Mouse (Mus musculus) neural tube, embryonic 14.5 days (tissue): ENCODE data around the gene Irf3. TPM values are rescaled to one million over a fixed set of nuclear protein-coding genes. Genes with fewer than 3 reads are reported as not detected.
"Not testable (repeated sequence)": the region's sequence is repeated elsewhere in the genome, so short reads cannot be mapped to it uniquely, and the experiment has no call there.

Experiments
- ATAC-seq: fragments of 200-750 bp; cut with Nextera tagmentation; 2 replicates; pipeline ENCODE4 v1.8.0; 2017; ENCODE audit warnings: low read depth, mild to moderate bottlenecking, moderate TSS enrichment, moderate library complexity
- H3K27ac ChIP-seq: fragments of 300-500 bp; sonication (generic); 2 replicates; pipeline ENCODE4 v1.5.1; 2014; ENCODE audit warnings: low read depth, mild to moderate bottlenecking, control low read depth, low read length, moderate library complexity, mixed read lengths
- H3K27me3 ChIP-seq: fragments of 300-500 bp; sonication (generic); 2 replicates; pipeline ENCODE4 v1.6.1; 2014; ENCODE audit warnings: low read length; ENCODE audit not compliant: control insufficient read depth, insufficient read depth
- H3K36me3 ChIP-seq: fragments of 300-500 bp; sonication (generic); 2 replicates; pipeline ENCODE4 v1.6.1; 2014; ENCODE audit warnings: low read length, mixed read lengths; ENCODE audit not compliant: control insufficient read depth, insufficient read depth
- H3K4me1 ChIP-seq: fragments of 300-500 bp; sonication (generic); 2 replicates; pipeline ENCODE4 v1.6.1; 2014; ENCODE audit warnings: low read length; ENCODE audit not compliant: control insufficient read depth, insufficient read depth
- H3K4me2 ChIP-seq: fragments of 300-500 bp; sonication (generic); 2 replicates; pipeline ENCODE4 v1.6.1; 2014; ENCODE audit warnings: mild to moderate bottlenecking, low read depth, low read length, control low read depth
- H3K4me3 ChIP-seq: fragments of 300-500 bp; sonication (generic); 2 replicates; pipeline ENCODE4 v1.5.1; 2014; ENCODE audit warnings: low read depth, low read length, control low read depth, mixed read lengths
- H3K9ac ChIP-seq: fragments of 300-500 bp; sonication (generic); replicated peaks from 2 replicates; pipeline ENCODE4 v1.6.1; 2014; ENCODE audit warnings: low read depth, mild to moderate bottlenecking, control low read depth, low read length, mixed read lengths
- H3K9me3 ChIP-seq: fragments of 300-500 bp; sonication (generic); 2 replicates; pipeline ENCODE4 v1.6.1; 2016; ENCODE audit warnings: low read length; ENCODE audit not compliant: control insufficient read depth
- WGBS: fragments of 180-500 bp; shearing (Covaris S2); extraction: QIAGEN DNeasy Blood & Tissue Kit; methylation state at CpG from one replicate; pipeline ENCODE4 v1.1.7; 2014; 5-methylcytosine and 5-hydroxymethylcytosine counted together
- polyA plus RNA-seq: library from polyadenylated mRNA; unstranded; fragments of >200 nt; fragmentation: Nextera tagmentation; extraction: Ambion mirVana; gene quantifications from 2 replicates; pipeline ENCODE4 v1.2.1, GENCODE M21; 2014

Irf3 gene
- polyA plus RNA-seq, 1 experiment from 2014 or later, result 53.8 TPM

DNA sequence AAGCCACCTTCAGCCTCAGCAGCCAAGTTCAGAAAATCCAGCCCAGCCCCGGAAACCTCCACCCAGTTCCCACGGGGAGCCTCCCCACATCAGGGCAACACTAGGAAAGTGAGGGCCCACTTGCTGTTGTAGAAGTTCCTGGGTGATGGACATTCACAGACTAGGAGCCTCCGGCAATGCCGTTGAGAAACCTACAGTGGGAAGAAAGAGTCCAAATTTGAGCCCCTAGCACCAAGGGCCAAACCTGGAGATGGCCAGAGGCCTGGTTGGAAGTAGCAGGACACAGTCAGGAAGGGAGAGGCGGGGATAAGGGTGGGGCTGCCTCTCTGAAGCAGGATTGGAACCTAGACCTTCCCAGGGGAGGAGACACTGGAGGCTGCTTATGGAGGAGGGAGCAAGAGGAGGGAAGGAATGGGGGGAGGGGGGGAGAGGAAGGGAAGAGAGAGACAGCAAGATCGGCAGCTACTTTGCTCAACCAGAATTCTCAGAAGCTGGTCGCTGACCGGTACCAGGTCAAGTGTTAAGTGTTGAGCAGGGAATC is 21.7 kb downstream of the Irf3 start:
- WGBS, result 47% methylated on average over 8 of the region's 8 CpGs
- ATAC-seq, result no peak
- no peaks in the 10 kb centered on the region for H3K9me3 ChIP-seq
- no peak overlapping the region for H3K27ac ChIP-seq
- no peaks in the 10 kb centered on the region for H3K27me3 ChIP-seq
- H3K4me3 ChIP-seq, result no peak overlapping the region
- H3K9ac ChIP-seq, result no peak overlapping the region
- H3K36me3 ChIP-seq, result no peaks in the 10 kb centered on the region
- 0 out of 2 replicates have a peak overlapping the region, but pooled peaks have one; percentile 2 for H3K4me2 ChIP-seq
- H3K4me1 ChIP-seq, result peaks cover 13% of the 10 kb centered on the region; the same call in 1 of the 2 replicates

DNA sequence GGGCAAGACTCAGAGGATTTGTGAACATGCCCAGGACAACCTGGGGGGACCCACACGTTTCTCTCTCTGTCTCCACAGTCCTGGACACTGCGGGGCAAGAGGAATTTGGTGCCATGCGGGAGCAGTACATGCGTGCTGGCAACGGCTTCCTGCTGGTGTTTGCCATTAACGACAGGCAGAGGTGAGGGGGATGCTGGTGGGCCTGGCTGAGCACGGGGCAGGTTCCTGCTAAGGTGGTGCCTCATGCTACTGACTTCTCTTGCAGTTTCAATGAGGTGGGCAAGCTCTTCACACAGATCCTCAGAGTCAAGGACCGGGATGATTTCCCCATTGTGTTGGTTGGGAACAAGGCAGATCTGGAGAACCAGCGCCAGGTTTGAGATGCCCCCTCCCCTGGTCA is 22.8 kb downstream of the Irf3 start:
- Histone ChIP-seq H3K27me3 (no peaks in the 10 kb centered on the region), H3K4me3 (no peak overlapping the region), H3K9me3 (no peaks in the 10 kb centered on the region), H3K4me1 (peaks cover 5% of the 10 kb centered on the region; the same call in 1 of the 2 replicates), H3K27ac (no peak overlapping the region), H3K4me2 (no peak overlapping the region), H3K9ac (no peak overlapping the region), H3K36me3 (no peaks in the 10 kb centered on the region)
- 75% methylated on average over 9 of the region's 9 CpGs for WGBS
- no peak for ATAC-seq

DNA sequence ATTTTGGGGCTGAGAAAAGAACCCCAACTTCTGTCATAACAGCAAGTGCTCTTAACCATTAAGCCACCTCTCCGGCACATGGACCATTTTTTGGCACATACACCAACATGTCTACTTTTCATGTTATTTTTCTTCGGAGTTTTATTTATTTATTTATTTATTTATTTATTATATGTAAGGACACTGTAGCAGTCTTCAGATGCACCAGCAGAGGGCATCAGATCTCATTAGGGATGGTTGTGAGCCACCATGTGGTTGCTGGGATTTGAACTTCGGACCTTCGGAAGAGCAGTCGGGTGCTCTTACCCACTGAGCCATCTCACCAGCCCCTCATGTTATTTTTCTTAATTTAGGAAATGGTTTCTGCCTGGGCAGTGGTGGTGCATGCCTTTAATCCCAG is 26.3 kb downstream of the Irf3 start:
- H3K9me3 ChIP-seq, result not testable (repeated sequence)
- whole genome bisulfite sequencing, result 84% methylated on average over 5 of the region's 5 CpGs

DNA sequence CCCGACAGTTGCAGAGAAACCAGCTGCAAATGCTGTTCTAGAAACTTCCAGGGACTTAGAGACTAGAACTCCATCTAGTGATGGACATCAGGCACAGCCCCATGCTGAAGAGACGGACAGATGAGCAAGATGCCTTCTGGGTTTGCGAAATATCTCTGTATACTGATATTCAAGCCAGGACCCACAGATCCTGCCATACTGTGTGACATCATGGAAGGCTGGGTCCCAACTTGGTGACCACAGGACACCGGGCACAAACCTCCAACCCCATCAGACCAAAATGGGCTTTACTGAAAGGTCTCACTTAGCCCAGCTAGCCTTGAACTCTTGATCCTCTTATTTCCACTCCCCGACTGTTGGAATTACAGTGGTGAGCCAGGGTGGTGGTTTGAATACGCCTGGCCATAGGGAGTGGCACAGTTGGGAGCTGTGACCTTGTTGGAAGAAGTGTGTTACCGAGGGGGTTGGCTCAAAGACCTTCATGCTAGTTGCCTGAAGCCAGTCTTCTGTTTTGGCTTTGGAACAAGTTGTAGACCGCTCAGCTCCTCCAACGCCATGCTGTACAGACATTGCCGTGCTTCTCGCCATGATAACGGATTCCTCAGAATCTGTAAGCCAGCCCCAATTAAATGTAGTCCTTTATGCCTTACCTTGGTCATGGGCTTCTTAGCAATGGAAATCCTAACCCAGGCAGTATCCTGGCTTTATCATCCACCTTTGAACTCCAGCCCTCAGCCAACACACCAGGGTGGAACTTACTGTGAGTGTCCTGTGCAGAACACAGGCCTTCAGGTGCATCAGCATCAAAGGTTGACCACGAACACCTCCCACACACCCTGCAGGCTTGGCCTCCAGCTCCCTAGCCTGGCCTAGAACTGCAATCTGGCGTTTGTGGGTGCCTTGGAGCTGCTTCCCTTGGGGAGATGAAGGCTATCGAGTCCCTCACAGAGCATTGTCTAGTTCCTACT is 27.1 kb downstream of the Irf3 start:
- no peak for ATAC-seq
- H3K27ac ChIP-seq, result no peak overlapping the region

More for the DNA sequence above, 26.3 kb downstream of the Irf3 start:
- not testable (repeated sequence) for ATAC-seq, H3K4me2 ChIP-seq, H3K4me3 ChIP-seq, H3K4me1 ChIP-seq, H3K27me3 ChIP-seq, H3K9ac ChIP-seq, H3K27ac ChIP-seq
- H3K36me3 ChIP-seq, result peaks cover 15% of the 10 kb centered on the region

DNA sequence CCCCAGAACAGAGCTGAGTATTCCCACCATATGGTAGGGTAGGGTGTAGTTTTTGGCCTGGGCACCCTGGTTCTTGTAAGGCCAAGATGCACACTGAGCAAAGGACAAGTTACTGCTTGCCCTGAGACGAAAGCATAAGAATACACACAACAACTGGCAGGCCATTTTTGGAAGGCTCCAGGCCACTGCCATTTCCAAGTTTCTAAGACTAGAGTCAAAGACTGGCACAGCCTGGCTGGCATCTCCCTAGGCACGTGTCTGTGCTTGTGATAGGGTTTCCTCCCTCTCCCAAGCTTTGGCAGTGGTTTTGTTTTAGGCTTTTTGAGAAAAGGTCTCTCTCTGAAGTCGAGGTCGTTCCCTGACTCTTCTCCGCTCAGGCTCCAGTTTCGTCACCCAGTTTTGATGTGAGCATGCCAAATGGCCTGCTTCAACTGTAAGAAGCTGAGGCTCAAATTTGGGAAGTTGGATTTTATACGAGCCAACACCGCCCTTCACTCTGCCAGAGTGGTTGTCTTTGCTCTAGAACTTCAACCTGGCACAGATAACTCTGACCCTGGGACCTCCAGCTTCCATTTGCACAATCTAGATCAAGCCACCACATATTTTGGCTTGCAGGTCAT is 28.3 kb downstream of the Irf3 start:
- 85% methylated on average over 8 of the region's 8 CpGs for WGBS
- Histone ChIP-seq H3K4me2 (no peak overlapping the region), H3K27me3 (no peaks in the 10 kb centered on the region), H3K9me3 (no peaks in the 10 kb centered on the region), H3K4me3 (no peak overlapping the region), H3K27ac (no peak overlapping the region; the same call in 1 of the 2 replicates), H3K9ac (no peak overlapping the region), H3K4me1 (no peaks in the 10 kb centered on the region; the same call in 1 of the 2 replicates), H3K36me3 (peaks cover 32% of the 10 kb centered on the region)
- no peak for ATAC-seq

More for the DNA sequence above, 27.1 kb downstream of the Irf3 start:
- no peaks in the 10 kb centered on the region for H3K9me3 ChIP-seq
- no peak overlapping the region for H3K4me3 ChIP-seq
- H3K4me1 ChIP-seq, result no peaks in the 10 kb centered on the region; the same call in 1 of the 2 replicates
- 90% methylated on average over 15 of the region's 15 CpGs for WGBS
- H3K27me3 ChIP-seq, result no peaks in the 10 kb centered on the region
- H3K4me2 ChIP-seq, result no peak overlapping the region
- peaks cover 21% of the 10 kb centered on the region for H3K36me3 ChIP-seq
- no peak overlapping the region for H3K9ac ChIP-seq

DNA sequence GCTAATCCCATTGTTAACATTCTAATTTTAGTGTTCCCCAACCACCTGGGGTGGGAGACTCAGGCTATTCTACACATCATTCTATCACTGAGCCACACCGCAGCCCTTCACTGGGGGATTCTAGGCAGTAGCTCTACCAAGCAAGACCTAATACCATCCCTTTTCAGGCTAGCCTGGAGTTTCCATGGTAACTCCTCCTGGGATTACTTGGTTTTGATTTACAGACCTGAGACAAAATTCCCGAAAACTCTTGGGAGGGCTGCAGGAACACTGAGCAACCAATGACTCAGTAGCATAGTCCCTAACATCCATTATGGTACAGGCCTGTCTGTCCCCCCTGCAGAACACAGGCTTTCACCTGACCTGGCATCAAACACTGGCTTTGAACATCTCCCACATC is 28.8 kb downstream of the Irf3 start:
- no peak overlapping the region for H3K4me2 ChIP-seq
- H3K9ac ChIP-seq, result no peak overlapping the region
- ATAC-seq, result no peak
- H3K4me3 ChIP-seq, result no peak overlapping the region
- WGBS, result 48% methylated on average over 2 of the region's 2 CpGs
- H3K4me1 ChIP-seq, result no peaks in the 10 kb centered on the region; the same call in 1 of the 2 replicates
- H3K36me3 ChIP-seq, result peaks cover 38% of the 10 kb centered on the region
- H3K27ac ChIP-seq, result no peak overlapping the region; the same call in 1 of the 2 replicates
- no peaks in the 10 kb centered on the region for H3K9me3 ChIP-seq
- H3K27me3 ChIP-seq, result no peaks in the 10 kb centered on the region

DNA sequence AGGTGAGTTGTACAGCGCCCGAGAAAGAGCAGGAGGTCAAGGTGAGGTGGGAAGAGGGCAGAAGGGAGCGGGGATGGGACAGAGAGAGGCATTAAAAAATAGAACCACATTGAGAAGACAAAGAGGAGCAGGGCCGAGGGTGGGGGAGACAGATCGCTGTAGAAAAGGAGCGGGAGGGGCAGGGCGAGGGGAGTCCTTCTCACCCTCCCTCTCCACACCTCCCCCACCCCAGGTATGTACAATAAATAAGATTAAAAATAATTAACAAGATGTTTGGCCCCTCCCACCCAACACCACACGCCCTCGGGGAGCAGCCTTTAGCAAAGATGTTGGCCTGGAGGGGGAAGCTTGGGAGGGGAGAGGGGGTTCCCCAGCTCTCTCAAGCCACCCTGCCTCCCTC is 30.3 kb downstream of the Irf3 start:
- Histone ChIP-seq H3K9me3 (no peaks in the 10 kb centered on the region), H3K4me1 (no peaks in the 10 kb centered on the region; the same call in 1 of the 2 replicates), H3K27me3 (no peaks in the 10 kb centered on the region), H3K27ac (no peak overlapping the region), H3K36me3 (peaks cover 52% of the 10 kb centered on the region), H3K4me3 (no peak overlapping the region), H3K9ac (no peak overlapping the region), H3K4me2 (no peak overlapping the region)
- WGBS, result 94% methylated on average over 9 of the region's 9 CpGs
- no peak for ATAC-seq

DNA sequence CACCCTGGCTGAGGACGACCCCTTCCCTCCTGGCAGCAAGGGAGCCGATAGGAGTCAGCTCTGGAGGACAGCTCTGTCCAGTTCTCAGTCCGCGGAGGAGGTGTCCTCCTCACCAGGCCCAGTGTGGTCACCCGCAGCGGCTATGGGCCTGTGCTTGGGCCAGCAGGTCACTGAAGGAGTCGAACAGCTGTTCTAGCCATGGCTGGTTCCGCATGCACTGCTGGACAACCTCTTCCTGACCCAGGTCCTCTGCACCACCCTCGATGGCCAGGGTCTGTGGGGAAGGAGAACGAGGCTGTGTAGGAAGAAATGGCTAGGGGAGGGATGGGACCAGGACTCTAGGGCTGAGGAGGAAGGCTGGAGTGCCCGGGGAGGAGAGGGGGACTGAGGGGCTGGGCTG is 30.9 kb downstream of the Irf3 start:
- 95% methylated on average over 11 of the region's 11 CpGs for WGBS
- H3K4me1 ChIP-seq, result no peaks in the 10 kb centered on the region; the same call in 1 of the 2 replicates
- no peaks in the 10 kb centered on the region for H3K27me3 ChIP-seq
- H3K4me2 ChIP-seq, result no peak overlapping the region
- H3K27ac ChIP-seq, result no peak overlapping the region
- H3K9me3 ChIP-seq, result no peaks in the 10 kb centered on the region
- ATAC-seq, result no peak
- H3K36me3 ChIP-seq, result peaks cover 57% of the 10 kb centered on the region
- no peak overlapping the region for H3K4me3 ChIP-seq
- no peak overlapping the region for H3K9ac ChIP-seq
